Mouse (Mus musculus) heart, postnatal 10 days (tissue): ENCODE measurements around the gene Cdh20. TPM values are rescaled to one million over a fixed set of nuclear protein-coding genes. Genes with fewer than 3 reads are reported as not detected.
A peak's percentile ranks its signal among the peaks of the same experiment; 100 is the strongest.
"Not testable (repeated sequence)": the region's sequence is repeated elsewhere in the genome, so short reads cannot be mapped to it uniquely, and the experiment has no call there.

Experiments used
- DNase-seq, 2 experiments: peaks; one replicate each; pipeline ENCODE4 v3.0.0; 2021
- intact Hi-C: fragments of 180-260 bp; cut with DNase I; formaldehyde crosslinking; loops from one replicate; pipeline ENCODE4 v1.15.1; 2025
- total RNA-seq, 2 experiments: library from RNA; stranded (reverse); gene quantifications; 2 replicates each; pipeline ENCODE4 v1.2.3; 2021

Gene Cdh20
- total RNA-seq, 2 experiments from 2014 or later: 1.5 to 1.7 TPM

- DNase-seq: no peak
- intact Hi-C loops: no loop called here
These were observed 135.1 kb downstream of the Cdh20 start for GRCm38 (mm10) chr1:104903409-104903808.

GRCm38 (mm10) chr1:104912407-104912806, 144.1 kb downstream of the Cdh20 start:
- no peak for DNase-seq
- intact Hi-C loops: no loop called here

GRCm38 (mm10) chr1:104916507-104916906, 148.2 kb downstream of the Cdh20 start:
- no peak for DNase-seq
- intact Hi-C loops: no loop called here

- intact Hi-C loops: no loop called here
- no peak for DNase-seq
These were observed 149.0 kb downstream of the Cdh20 start for GRCm38 (mm10) chr1:104917307-104917836.

- intact Hi-C loops: no loop called here
- no peak for DNase-seq
These were observed 164.7 kb downstream of the Cdh20 start for GRCm38 (mm10) chr1:104933051-104933450.

GRCm38 (mm10) chr1:104936966-104937365, 168.6 kb downstream of the Cdh20 start:
- intact Hi-C loops: no loop called here
- DNase-seq: no peak

- intact Hi-C loops: no loop called here
- DNase-seq: no peak
These were observed 170.8 kb downstream of the Cdh20 start for GRCm38 (mm10) chr1:104939156-104939555.

- peak; percentile 51 to 59 for DNase-seq
- intact Hi-C loops: loop anchor here (2.0 to 5.0 kb wide), 5 partner anchors 172 to 1146 kb away; no protein-coding TSS in a partner anchor
These were observed 176.3 kb downstream of the Cdh20 start for GRCm38 (mm10) chr1:104944470-104945109.

GRCm38 (mm10) chr1:104945110-104945489, 176.8 kb downstream of the Cdh20 start:
- intact Hi-C loops: loop anchor here (2.0 kb wide), 4 partner anchors 188 to 1146 kb away; no protein-coding TSS in a partner anchor
- DNase-seq: no peak

GRCm38 (mm10) chr1:104949640-104950039, 181.3 kb downstream of the Cdh20 start:
- DNase-seq: peak in 1 of 2 experiments; percentile 10
- intact Hi-C loops: not testable (repeated sequence)

GRCm38 (mm10) chr1:104957046-104957445, 188.7 kb downstream of the Cdh20 start:
- intact Hi-C loops: no loop called here
- no peak for DNase-seq

GRCm38 (mm10) chr1:104961670-104962069, 193.3 kb downstream of the Cdh20 start:
- DNase-seq: no peak
- intact Hi-C loops: no loop called here

GRCm38 (mm10) chr1:104962257-104962656, 193.9 kb downstream of the Cdh20 start:
- DNase-seq: no peak
- intact Hi-C loops: no loop called here

- intact Hi-C loops: no loop called here
- peak in 1 of 2 experiments; percentile 8 for DNase-seq
These were observed 210.7 kb downstream of the Cdh20 start for GRCm38 (mm10) chr1:104979068-104979467.

GRCm38 (mm10) chr1:104980273-104980672, 211.9 kb downstream of the Cdh20 start:
- intact Hi-C loops: no loop called here
- DNase-seq: no peak

GRCm38 (mm10) chr1:104986222-104986973, 218.1 kb downstream of the Cdh20 start:
- intact Hi-C loops: loop anchor here (1.0 to 5.0 kb wide), 6 partner anchors 106 to 726 kb away; no protein-coding TSS in a partner anchor
- peak; percentile 37 to 64 for DNase-seq

- intact Hi-C loops: loop anchor here (5.0 kb wide), 5 partner anchors 105 to 725 kb away; no protein-coding TSS in a partner anchor
- DNase-seq: no peak
These were observed 219.2 kb downstream of the Cdh20 start for GRCm38 (mm10) chr1:104987526-104987925.

GRCm38 (mm10) chr1:104992441-104992840, 224.1 kb downstream of the Cdh20 start:
- DNase-seq: no peak
- intact Hi-C loops: no loop called here

- intact Hi-C loops: no loop called here
- peak; percentile 22 to 30 for DNase-seq
These were observed 225.7 kb downstream of the Cdh20 start for GRCm38 (mm10) chr1:104993905-104994611.

- DNase-seq: no peak
- intact Hi-C loops: no loop called here
These were observed 226.3 kb downstream of the Cdh20 start for GRCm38 (mm10) chr1:104994612-104994986.

GRCm38 (mm10) chr1:104997814-104998213, 229.5 kb downstream of the Cdh20 start:
- DNase-seq: no peak
- intact Hi-C loops: no loop called here
